Mouse (Mus musculus): ENCODE results near the gene Trpm5. TPM values are rescaled to one million over a fixed set of nuclear protein-coding genes. Genes with fewer than 3 reads are reported as not detected.

Gene Trpm5
- polyA plus RNA-seq, 1 experiment from 2014 or later: 9.8 TPM

DNA sequence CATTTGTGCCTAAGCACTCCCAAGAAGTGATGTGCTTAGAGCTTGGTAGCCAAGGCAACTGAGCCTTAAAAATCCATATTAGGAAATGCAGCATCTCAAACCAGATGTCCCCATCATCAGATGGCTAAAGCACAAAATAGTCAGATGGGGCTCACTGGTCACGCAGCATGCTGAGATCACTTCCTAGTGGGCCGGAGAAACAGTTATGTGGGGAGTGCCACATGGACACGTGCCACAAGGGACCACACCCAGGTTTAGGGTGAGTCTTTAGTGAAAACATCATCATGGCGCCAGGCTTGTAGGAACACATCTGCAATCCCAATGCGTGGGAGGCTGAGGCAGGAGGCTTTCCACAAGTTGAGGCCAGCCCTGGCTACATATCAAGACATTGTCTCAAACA is 22.1 kb upstream of the Trpm5 start:
- Histone ChIP-seq H3K4me2 (replicated peaks) (no peak overlapping the region), H3K4me1 (replicated peaks) (peaks cover 10% of the 10 kb centered on the region), H3K36me3 (no peaks in the 10 kb centered on the region), H3K27ac (no peak overlapping the region), H3K9me3 (no peaks in the 10 kb centered on the region), H3K27me3 (replicated peaks) (no peaks in the 10 kb centered on the region), H3K4me3 (replicated peaks) (no peak overlapping the region), H3K9ac (no peak overlapping the region)
- no peak for ATAC-seq
- WGBS: 78% methylated on average over 5 of the region's 5 CpGs

DNA sequence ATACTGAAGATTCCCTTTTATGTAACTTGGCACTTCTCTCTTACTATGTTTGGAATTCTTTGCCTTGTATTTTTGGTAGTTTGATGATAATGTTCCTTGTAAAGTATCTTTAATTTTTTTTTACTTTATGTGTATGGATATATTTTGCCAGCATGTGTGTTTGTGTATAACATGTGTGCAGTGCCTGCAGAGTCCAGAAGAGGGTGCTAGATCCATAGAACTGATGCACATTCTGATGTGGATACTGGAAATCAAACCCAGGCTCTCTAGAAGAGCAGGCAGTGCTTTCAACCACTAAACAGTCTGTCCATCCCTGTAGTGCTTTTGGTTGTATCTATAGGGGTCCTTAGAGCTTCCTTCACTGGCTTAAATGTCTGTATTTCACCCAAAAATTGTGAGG is 20.3 kb upstream of the Trpm5 start:
- Histone ChIP-seq H3K27ac (no peak overlapping the region), H3K4me3 (replicated peaks) (no peak overlapping the region), H3K27me3 (replicated peaks) (no peaks in the 10 kb centered on the region), H3K36me3 (no peaks in the 10 kb centered on the region), H3K4me2 (replicated peaks) (no peak overlapping the region), H3K4me1 (replicated peaks) (peaks cover 11% of the 10 kb centered on the region; the same call in 1 of the 2 replicates), H3K9ac (no peak overlapping the region), H3K9me3 (no peaks in the 10 kb centered on the region)
- no peak for ATAC-seq

DNA sequence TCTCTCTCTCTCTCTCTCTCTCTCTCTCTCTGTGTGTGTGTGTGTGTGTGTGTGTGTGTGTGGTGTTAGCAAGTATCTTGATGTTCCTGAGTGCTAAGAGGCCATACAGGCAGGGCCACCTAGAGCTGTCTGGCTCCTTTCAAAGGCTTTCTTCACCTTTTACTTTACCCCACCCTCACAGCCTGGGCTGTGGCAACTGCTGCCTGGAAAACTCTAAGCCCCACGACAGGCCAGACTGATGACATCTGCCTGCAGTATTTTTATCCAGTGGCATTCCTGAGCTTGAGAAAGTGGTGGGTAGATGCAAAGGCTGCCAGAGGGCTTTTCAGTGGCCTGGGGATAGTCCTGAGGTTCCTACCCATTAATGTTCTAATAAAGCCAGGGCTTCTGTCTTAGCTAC is 18.0 kb upstream of the Trpm5 start:
- Histone ChIP-seq H3K27ac (no peak overlapping the region), H3K36me3 (no peaks in the 10 kb centered on the region), H3K9ac (no peak overlapping the region), H3K27me3 (replicated peaks) (peaks cover 20% of the 10 kb centered on the region), H3K4me2 (replicated peaks) (no peak overlapping the region), H3K9me3 (no peaks in the 10 kb centered on the region), H3K4me1 (replicated peaks) (peaks cover 9% of the 10 kb centered on the region; the same call in 1 of the 2 replicates), H3K4me3 (replicated peaks) (no peak overlapping the region)
- WGBS: 17% methylated on average over 1 of the region's 1 CpGs
- no peak for ATAC-seq

DNA sequence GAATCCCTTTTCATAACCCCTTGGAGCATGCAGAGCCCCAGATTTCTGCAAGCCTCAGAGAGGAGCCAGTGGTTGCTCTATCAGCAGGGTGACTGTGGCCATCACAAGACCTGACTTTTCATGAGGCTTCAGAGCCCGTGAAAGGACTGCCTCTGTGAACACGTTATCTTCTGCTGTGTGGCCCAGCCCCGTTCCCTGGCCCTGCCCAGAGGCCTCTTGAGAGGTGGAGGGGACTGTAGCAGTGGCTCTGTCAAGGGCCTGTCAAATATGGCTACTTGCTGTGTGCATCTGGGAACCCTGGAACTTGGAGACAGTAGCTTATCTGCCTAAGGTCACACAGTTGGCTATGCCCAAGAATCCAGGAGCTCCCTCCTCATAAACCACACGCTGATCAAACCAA is 17.3 kb upstream of the Trpm5 start:
- Histone ChIP-seq H3K27me3 (replicated peaks) (peaks cover 27% of the 10 kb centered on the region), H3K4me3 (replicated peaks) (no peak overlapping the region), H3K36me3 (no peaks in the 10 kb centered on the region), H3K4me2 (replicated peaks) (no peak overlapping the region), H3K27ac (no peak overlapping the region), H3K9ac (no peak overlapping the region), H3K9me3 (no peaks in the 10 kb centered on the region), H3K4me1 (replicated peaks) (peaks cover 16% of the 10 kb centered on the region)
- no peak for ATAC-seq
- 51% methylated on average over 4 of the region's 4 CpGs for WGBS

DNA sequence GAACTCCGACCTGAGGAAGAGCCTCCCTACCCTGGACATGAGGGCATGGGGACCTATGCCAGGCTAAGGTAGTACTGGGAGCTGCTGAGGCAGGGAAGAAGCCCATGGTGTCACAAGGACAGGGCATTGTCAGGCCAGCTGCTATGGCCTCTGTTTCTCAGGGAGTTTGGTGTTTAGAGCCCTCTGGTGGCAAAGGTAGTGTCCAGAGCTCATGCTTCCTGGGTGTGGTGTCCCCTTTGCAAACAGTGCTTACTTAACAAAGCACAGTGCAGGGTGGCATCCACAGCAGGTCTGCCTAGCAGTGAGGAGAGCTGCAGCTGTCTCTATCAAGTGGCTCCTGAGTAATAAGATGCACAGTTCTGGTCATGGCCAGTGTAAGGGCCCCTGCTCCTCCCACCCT is 16.4 kb upstream of the Trpm5 start:
- no peak for ATAC-seq
- 87% methylated on average over 1 of the region's 1 CpGs for WGBS

DNA sequence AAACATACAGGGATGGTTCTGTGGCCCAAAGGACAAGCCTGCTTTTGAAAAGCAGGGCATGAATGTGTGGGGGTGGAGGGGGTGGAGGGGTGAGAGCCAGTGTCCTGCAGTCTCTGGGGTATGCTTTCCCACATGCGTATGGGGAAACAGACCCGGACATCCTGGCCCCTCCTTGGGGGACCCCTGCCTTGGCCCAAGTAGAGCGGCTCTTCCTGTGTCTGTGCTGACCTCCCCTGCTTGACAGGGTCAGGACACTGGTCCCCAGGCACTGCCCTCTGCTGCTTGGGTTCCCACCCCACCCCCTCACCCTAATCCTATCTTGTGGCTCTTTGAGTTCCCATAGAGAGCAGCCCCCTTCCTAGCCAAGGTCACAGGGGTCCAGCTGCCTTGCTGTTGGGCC is 15.3 kb upstream of the Trpm5 start:
- Histone ChIP-seq H3K9me3 (no peaks in the 10 kb centered on the region), H3K9ac (no peak overlapping the region), H3K4me1 (replicated peaks) (peaks cover 19% of the 10 kb centered on the region), H3K36me3 (no peaks in the 10 kb centered on the region), H3K4me2 (replicated peaks) (no peak overlapping the region), H3K27me3 (replicated peaks) (peaks cover 43% of the 10 kb centered on the region), H3K27ac (no peak overlapping the region), H3K4me3 (replicated peaks) (no peak overlapping the region)
- WGBS: 79% methylated on average over 3 of the region's 3 CpGs
- no peak for ATAC-seq

More for the DNA sequence above, 16.4 kb upstream of the Trpm5 start:
- Histone ChIP-seq H3K9ac (no peak overlapping the region), H3K4me3 (replicated peaks) (no peak overlapping the region), H3K4me2 (replicated peaks) (no peak overlapping the region), H3K4me1 (replicated peaks) (peaks cover 19% of the 10 kb centered on the region), H3K27ac (no peak overlapping the region), H3K9me3 (no peaks in the 10 kb centered on the region), H3K36me3 (no peaks in the 10 kb centered on the region), H3K27me3 (replicated peaks) (peaks cover 36% of the 10 kb centered on the region)

DNA sequence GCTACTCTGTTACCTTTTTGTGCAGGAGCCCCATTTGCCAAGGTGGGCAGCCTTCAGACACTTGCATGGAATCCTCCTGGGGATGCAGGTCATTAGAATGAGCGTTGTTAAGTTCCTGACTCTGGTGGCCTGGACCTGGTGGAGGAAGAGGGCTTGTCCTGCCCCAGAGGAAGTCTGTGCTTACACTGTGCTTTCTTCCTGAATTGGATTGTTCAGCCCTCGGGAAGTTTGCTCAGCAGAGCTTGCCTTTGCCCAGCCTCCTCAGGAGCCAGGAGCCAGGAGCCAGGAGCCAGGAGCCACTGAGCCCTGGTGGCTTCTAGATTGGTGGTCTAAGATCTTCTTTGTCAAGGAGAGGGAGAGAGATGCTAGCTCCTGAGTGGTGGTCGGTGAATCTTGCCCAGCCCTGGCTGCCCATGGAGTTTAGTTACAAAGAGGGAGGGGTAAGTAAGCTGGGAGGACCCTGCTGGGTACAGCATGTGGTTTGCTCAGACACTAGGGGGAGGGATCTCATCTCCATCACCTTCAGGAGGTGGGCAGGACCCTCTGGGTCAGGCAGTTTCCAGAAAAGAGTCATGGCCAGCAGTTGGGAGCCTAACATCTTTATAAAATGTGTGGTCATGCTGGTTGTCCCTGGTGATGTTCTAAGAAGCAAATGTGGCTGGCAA is 14.7 kb upstream of the Trpm5 start:
- Histone ChIP-seq H3K27ac (no peak overlapping the region), H3K9ac (no peak overlapping the region), H3K4me1 (replicated peaks) (peaks cover 19% of the 10 kb centered on the region), H3K27me3 (replicated peaks) (peaks cover 43% of the 10 kb centered on the region), H3K9me3 (no peaks in the 10 kb centered on the region), H3K36me3 (no peaks in the 10 kb centered on the region), H3K4me2 (replicated peaks) (peak overlapping the region; percentile 82; the same call in 1 of the 2 replicates), H3K4me3 (replicated peaks) (no peak overlapping the region)
- ATAC-seq: no peak
- 24% methylated on average over 3 of the region's 3 CpGs for WGBS

DNA sequence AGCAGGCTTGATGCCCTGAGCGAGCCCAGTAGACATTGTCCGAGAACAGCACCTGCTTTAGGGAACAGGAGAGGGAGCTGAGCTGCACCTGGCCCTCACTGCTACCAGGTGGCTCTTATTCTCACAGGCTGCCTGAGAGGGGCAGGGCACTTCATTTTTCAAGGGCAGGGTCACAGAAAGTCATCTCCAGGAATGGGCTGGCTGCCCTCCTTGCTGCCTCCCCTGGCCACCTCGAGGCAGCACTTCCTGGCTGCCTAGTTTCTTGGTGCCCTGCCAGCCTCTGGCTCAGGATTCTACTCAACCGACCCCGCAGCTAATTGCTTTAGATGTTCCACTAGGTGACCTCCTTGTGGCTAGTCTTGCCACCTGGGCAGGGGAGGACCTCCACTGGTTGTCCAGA is 13.8 kb upstream of the Trpm5 start:
- no peak overlapping the region for H3K27ac ChIP-seq
- H3K4me1 ChIP-seq (replicated peaks): peaks cover 19% of the 10 kb centered on the region
- no peaks in the 10 kb centered on the region for H3K36me3 ChIP-seq
- H3K9me3 ChIP-seq: no peaks in the 10 kb centered on the region
- peak overlapping the region; percentile 39; the same call in 1 of the 2 replicates for H3K9ac ChIP-seq
- peaks cover 43% of the 10 kb centered on the region for H3K27me3 ChIP-seq (replicated peaks)
- 47% methylated on average over 5 of the region's 5 CpGs for WGBS
- peak overlapping the region; percentile 82 for H3K4me2 ChIP-seq (replicated peaks)
- ATAC-seq: no peak; the same call in 1 of the 2 replicates
- peak overlapping the region; percentile 46; the same call in 1 of the 2 replicates for H3K4me3 ChIP-seq (replicated peaks)

DNA sequence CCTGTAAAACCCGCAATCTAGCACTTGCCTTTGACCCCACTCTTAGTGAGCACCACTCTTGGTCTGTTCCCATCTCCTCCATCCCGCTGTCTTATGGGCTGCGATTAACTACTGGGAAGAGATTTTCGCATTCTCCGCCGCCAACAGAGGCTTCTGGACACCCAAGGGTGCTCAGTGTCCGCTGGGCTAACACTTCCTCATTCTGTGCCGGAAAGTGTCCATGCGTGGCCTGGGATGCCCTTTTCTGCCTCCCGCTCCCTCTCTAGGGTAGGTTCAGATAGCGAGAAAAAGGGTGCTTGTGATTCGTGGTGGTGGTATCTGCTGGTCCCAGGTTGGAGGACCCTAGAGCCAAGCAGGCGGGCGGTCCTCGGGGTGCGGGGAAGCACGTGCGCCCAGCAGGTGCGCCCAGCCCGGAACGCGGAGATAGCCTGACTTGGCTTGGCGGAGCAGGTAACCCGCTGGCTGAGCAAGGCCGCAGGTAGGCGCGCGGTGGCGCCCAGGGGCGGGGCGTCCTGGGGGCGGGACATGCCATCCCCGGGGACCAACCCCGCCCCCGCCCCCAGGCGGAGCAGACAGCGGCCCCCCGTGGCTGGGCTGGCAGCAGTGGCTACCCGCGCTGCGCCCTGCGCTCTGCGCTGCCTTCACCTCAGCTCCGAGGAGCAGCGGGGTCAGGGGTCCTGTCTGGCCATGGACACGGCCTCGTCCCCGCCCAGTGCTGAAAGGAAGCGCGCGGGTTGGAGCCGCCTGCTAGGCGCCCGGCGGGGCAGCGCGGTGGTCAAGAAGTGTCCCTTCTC is 12.4 kb upstream of the Trpm5 start:
- peak overlapping the region; percentile 39 for H3K9ac ChIP-seq
- H3K4me3 ChIP-seq (replicated peaks): peak overlapping the region; percentile 46
- WGBS: 6% methylated on average over 57 of the region's 57 CpGs
- H3K4me2 ChIP-seq (replicated peaks): peak overlapping the region; percentile 82
- ATAC-seq: peak; percentile 84
- no peaks in the 10 kb centered on the region for H3K36me3 ChIP-seq
- H3K4me1 ChIP-seq (replicated peaks): peaks cover 19% of the 10 kb centered on the region
- H3K9me3 ChIP-seq: no peaks in the 10 kb centered on the region
- H3K27ac ChIP-seq: no peak overlapping the region
- H3K27me3 ChIP-seq (replicated peaks): peaks cover 43% of the 10 kb centered on the region

DNA sequence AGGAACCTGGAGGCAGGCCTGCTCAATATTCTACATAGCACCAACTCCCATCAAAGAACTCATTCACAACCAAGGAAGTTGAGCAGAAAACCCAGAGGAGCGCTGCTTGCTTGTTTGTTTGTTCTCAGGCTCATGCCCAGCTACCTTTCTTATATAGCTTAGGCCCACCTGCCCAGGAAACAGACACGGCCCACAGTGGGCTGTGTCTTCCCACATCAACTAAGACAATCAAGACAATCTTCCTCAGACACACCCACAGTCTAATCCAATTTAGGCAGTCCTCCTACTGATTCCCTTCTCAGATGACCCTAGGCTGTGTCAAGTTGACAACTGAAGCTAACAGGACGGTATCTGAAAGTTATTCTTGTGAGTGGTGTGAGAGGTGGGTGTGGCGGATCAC is 11.6 kb upstream of the Trpm5 start, which contains the start of gene Kcnq1:
Kcnq1 (plus strand) TSS at position 301 of the 400 bp plus-strand sequence.
- Histone ChIP-seq H3K4me2 (replicated peaks) (peak within 1 kb of the TSS; percentile 82), H3K9ac (peak within 1 kb of the TSS; percentile 39), H3K4me3 (replicated peaks) (peak within 1 kb of the TSS; percentile 46), H3K9me3 (no peaks in the 10 kb centered on the region), H3K36me3 (no peaks in the 10 kb centered on the region), H3K27ac (no peak within 1 kb of the TSS), H3K27me3 (replicated peaks) (peaks cover 43% of the 10 kb centered on the region), H3K4me1 (replicated peaks) (peaks cover 16% of the 10 kb centered on the region)
- WGBS: 70% methylated on average over 4 of the region's 4 CpGs
- no peak for ATAC-seq

DNA sequence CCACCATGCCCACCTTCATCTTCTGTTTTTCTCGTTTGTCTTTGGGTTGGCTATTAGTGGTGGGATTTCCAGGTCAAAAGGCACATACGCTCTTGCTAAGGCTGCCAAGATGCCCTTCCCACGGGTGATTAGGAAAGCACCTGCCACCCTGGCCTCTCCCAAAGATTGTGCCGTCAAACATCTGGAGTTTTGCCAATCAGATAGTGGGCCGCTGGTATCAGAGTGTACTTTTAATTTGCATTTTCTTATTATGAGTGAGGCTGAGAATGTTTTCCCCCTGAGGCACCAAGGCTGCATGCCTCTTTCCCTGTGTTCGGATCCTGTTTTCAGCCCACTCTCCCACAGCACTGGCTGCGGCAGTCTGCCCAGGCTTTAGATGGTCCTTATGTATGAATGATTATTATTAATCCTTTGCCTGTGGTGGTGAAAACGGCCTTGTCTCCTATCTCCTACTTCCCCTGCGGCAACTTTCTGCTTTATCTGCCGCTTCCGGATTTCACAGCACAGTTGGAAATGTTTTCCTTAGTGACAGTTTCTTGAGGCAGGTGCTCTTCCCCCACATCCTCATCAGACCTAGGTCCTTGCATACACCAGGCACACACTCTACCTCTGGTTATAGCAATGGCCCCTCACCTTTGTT is 10.9 kb upstream of the Trpm5 start:
- H3K9me3 ChIP-seq: no peaks in the 10 kb centered on the region
- 63% methylated on average over 11 of the region's 11 CpGs for WGBS
- ATAC-seq: 0 out of 2 replicates have a peak, but pooled peaks have one; percentile 19
- H3K36me3 ChIP-seq: no peaks in the 10 kb centered on the region
- H3K9ac ChIP-seq: no peak overlapping the region
- H3K27me3 ChIP-seq (replicated peaks): peaks cover 43% of the 10 kb centered on the region
- H3K27ac ChIP-seq: no peak overlapping the region
- no peak overlapping the region for H3K4me2 ChIP-seq (replicated peaks)
- no peak overlapping the region for H3K4me3 ChIP-seq (replicated peaks)
- H3K4me1 ChIP-seq (replicated peaks): peaks cover 11% of the 10 kb centered on the region

DNA sequence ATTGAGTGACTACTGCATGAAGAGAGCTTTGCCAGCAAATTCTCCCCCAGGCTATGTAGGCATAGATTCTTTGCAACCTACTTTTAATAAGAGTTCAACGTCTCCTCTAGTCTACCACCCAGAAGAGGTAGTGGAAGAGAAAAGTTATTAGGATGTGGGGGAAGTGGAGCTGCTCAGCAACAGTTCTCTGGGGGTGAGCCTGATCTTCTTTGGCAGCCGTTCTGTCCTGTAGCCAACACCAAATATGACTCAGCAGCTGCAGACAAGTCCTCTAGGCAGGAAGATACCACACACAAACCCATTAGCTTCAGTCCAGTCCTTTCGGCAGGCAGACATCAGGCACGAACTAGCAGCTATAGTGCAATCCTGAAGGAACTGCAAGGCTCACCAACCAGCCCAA is 6.3 kb upstream of the Trpm5 start:
- ATAC-seq: no peak
- H3K4me3 ChIP-seq (replicated peaks): no peak overlapping the region
- no peaks in the 10 kb centered on the region for H3K36me3 ChIP-seq
- H3K27me3 ChIP-seq (replicated peaks): peaks cover 7% of the 10 kb centered on the region
- H3K4me1 ChIP-seq (replicated peaks): no peaks in the 10 kb centered on the region
- H3K9me3 ChIP-seq: no peaks in the 10 kb centered on the region
- no peak overlapping the region for H3K9ac ChIP-seq
- WGBS: 62% methylated on average over 4 of the region's 4 CpGs
- H3K4me2 ChIP-seq (replicated peaks): no peak overlapping the region
- no peak overlapping the region for H3K27ac ChIP-seq
